ENCODE assay signal across 1 mouse cellular context in the genomic region with DNA sequence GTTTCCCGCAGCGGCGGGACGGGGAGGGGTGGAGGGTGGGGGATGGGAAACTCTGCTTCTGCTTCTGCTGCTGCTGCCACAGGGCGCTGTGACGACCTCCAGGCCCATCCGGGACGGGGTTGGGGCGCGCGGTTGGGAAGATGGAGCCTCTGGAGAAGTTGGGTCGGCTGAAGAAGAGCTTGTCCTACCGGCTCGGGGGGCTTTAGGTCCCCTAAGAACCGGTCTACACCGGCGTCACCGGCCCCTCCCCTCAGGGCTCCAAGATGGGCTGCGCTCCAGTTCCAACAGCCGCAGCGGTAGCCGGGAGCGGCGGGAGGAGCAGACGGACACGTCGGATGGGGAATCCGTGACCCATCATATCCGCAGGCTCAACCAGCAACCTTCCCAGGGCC.
A peak's percentile ranks its signal among the peaks of the same experiment; 100 is the strongest.
TF ChIP-seq lines count a peak whose summit lies in the region.

No protein-coding gene starts in this region.

TF ChIP-seq in CH12.LX, 34 proteins besides CTCF, POLR2A, EP300 and RAD21:
- TF ChIP-seq UBTF (IDR thresholded peaks at IDR 0.05; ENCODE audit: low read depth, low read length) (0 out of 2 replicates have a peak, but pooled peaks have one; percentile 17), RCOR1 (conservative IDR thresholded peaks at IDR 0.05; ENCODE audit: low read depth, low read length) (no peak), NELFE (IDR thresholded peaks at IDR 0.05; ENCODE audit: low read depth, low read length) (0 out of 2 replicates have a peak, but pooled peaks have one; percentile 7), SMC3 (IDR thresholded peaks at IDR 0.05; ENCODE audit: low read depth, low read length) (no peak), MXI1 (IDR thresholded peaks at IDR 0.05; ENCODE audit: low read depth, low read length) (no peak), ELF1 (IDR thresholded peaks at IDR 0.05; ENCODE audit: low read depth, low read length) (no peak), BHLHE40 (IDR thresholded peaks at IDR 0.05; ENCODE audit: low read depth, low read length) (no peak), MAX (IDR thresholded peaks at IDR 0.05; ENCODE audit: low read length) (no peak), PAX5 (IDR thresholded peaks at IDR 0.05; ENCODE audit: low read length) (no peak), ZNF384 (IDR thresholded peaks at IDR 0.05; ENCODE audit: low read depth, low read length) (no peak), ZKSCAN1 (IDR thresholded peaks at IDR 0.05; ENCODE audit: borderline replicate concordance, low read depth, low read length) (no peak), HCFC1 (IDR thresholded peaks at IDR 0.05; ENCODE audit: low read depth, low read length) (no peak; the same call in 1 of the 2 replicates), CHD2 (IDR thresholded peaks at IDR 0.05; ENCODE audit: low read length) (no peak), KAT2A (IDR thresholded peaks at IDR 0.05; ENCODE audit: insufficient replicate concordance, low read length) (no peak), POLR2AphosphoS2 (IDR thresholded peaks at IDR 0.05; ENCODE audit: low read depth, low read length) (no peak), ETS1 (conservative IDR thresholded peaks at IDR 0.05; ENCODE audit: low read depth, low read length) (no peak), CHD1 (IDR thresholded peaks at IDR 0.05; ENCODE audit: low read depth, low read length) (no peak)
